Mouse (Mus musculus) adrenal gland, postnatal 4 days (tissue): ENCODE measurements at regions not wholly inside any gene's neighbourhood (a gene's known extent, or its start where the extent isn't known, plus 50 kb on each side); places are given as distances from the start of the nearest gene placed in this dataset.
A peak's percentile ranks its signal among the peaks of the same experiment; 100 is the strongest.

ENCODE experiments used
- DNase-seq, 2 experiments: peaks; one replicate each; pipeline ENCODE4 v3.0.0; 2021 to 2022; ENCODE audit warnings: low spot score in 2 of 2, mixed read lengths in 2 of 2

GRCm38 (mm10) chr17:87501098-87501497 is 54.4 kb upstream of the Calm2 start:
- DNase-seq: no peak

DNA sequence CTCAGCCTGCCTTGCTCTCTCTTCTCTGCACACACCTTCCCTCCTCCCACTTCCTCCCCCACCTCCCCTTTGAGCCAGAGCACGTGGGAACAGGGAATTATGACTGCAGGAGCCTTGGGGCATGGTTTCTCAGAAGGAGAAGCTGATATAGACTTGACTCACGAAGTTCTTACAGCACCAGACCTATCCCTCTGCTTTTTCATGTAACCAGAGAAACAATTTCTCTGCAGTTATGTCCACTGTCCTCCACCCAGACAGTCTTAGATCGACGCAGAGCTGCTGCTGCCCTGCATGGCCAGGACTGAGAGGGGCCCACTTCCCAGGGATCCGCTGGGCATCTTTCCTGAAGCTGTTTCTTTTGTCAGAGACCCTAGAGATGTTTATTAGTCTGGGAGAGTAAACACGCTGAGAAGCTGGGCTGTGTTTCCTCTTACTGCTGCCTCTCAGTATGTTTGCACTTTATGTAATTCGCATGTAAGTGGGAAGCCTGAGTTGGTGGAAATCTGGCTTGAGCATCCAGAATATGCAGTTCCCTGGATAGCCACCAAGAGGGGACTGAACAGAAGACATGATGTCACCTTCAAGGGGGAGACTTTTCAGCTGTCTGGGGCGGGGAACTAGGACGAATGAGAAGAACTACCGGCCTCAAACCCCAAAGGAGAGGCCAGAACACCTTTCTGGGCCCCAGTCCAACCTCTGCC is 55.1 kb upstream of the Calm2 start:
- no peak for DNase-seq

DNA sequence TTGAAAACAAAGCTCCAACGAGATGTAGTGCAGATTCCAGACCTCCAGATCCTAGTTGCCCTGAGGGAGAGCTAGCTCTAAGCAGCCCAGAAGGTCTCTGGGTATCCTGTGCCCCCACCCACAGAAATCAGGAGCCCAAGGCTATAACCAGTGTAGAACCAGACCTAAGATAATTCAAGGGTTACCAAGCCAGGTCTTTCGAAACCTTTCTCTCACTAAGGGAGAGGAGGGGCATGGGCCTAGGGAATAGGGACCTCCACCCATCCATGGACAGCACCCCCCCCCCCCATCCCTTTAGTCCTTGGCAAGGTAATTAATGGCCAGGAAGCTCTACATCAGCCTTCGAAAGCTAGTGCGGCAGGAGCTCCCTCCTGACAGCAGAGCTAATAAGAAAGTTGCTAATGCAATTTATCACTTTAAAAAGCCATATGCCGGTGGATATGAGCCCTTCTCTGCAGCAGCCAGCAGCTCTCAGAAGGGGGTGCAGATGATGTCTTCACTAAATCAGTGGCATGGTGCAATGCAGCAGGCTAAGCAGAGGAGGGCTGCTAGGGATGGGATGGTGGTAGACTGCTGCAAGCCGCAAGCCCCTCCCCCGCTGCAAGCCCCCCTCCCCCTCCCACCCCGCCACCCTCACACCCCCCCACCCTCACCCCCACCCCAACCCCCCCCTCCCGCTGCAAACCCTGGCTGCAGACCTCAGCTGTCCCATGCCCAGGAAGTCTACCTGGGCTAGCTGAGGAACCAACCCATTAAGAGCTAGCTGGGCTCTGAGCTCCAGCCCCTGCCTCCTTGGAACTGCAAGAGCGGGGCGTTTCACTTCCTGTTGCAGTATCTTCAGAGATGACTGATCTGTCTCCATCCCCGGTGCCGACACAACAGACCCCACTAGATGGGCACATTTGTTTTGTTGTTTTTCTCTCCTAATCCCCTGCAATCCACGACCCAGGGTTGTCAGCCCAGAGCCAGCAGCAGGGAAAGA is 55.9 kb upstream of the Calm2 start:
- no peak for DNase-seq

GRCm38 (mm10) chr17:87503491-87503890 is 56.8 kb upstream of the Calm2 start:
- DNase-seq: no peak

DNA sequence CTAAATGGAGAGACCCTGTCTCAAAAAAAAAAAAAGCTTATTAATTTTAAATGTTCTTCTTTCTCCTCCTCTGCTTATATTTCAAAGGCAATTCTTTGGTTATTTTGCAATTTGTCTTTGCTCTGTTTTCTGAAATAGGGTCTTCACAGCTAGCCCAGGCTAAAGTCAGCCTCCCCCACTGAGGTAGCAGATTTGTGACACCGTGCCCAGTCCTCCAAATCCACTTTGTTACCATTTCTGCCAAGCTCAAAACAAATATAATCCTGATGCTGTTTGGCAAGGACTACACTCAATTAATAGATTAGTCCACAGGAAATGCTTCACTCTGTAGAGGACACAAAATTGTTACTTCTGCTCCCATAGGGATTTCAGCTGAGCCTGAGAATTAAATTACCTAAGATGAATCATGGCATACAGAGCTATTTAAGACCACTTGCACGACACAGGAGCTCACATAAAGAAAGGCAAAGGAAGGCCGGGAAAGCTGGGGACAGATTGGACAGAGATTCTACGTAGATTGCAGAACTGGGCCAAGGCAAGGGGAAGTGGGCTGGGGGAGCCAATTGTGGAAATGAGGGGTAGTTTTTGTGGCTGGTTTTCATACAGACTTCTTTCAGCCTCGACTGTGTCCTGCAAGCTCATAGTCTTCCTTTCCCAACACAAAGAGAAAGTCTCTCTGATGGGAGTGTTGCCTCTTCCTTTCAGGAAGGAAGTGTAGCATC is 58.4 kb upstream of the Calm2 start:
- no peak for DNase-seq

DNA sequence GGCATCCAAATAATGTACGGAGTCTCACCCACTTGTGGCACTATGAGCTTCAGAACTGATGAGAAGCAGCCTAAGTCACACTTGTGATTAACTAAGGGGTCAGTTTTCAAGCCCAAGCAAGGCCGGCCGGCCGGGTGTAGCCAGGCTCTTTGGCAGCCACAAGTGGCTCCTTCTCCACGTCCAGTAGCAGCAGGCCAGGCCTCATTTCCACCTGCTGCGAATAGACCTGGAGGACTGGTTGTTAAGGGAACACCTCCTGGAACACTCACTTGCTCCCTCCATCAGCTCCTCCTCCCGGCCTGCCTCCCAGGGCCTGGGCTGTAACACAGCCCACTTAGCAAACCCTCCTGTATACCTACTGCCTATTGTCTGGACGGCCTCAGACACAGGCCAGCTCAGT is 61.1 kb upstream of the Calm2 start:
- DNase-seq: no peak

DNA sequence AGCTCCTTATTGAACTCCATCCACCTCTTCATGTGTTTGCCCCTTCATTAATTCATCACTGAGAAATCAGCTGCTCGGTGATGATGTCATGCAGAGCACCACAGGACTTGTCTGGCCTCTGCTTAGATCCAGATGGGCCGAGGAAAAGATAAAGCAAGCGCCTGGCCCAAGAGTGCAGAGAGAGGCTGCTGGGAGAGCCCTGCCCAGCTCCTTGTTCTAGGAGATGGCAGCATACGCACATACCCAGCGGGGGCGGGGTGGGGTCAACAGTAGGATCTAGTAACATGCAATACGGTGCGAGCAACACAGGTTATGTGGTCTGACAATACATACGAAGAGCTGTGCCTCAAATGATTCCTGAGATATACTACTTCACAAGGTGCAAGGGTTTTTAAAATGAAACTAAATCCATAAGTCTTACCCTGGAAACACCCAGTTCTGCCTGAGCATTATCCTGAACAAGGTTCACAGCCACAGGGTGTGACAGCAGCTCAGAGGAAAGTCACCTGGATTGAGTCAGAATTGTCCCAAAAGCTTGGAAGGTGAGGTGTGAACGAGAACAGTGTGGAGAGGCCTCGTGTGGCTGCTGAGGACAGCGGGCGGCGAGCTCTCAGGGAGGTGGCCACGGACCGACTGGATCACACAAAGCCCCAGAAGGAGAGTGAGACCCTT is 62.0 kb upstream of the Calm2 start:
- no peak for DNase-seq

- DNase-seq: no peak
Observed at GRCm38 (mm10) chr17:87512000-87512611, 65.4 kb upstream of the Calm2 start.

DNA sequence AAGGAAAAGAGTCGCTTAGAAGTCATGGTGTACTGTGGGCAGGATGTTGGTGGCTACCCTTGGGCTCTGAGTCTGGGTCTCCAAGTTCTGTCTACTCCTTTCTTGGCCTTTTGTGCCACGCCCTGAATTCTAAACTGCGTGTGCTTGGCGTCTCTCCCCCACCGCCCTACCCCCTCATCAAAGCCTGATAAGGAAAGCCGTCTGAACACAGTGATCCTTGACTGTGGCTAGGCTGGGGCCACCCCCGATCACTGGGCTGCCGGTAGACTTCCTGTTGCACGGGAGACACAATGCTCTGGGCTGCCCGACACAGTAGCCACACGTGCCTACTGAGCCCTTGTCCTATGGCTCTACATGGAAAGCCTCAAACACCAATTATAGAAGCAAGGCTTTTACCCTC is 67.1 kb upstream of the Calm2 start:
- DNase-seq: no peak

DNA sequence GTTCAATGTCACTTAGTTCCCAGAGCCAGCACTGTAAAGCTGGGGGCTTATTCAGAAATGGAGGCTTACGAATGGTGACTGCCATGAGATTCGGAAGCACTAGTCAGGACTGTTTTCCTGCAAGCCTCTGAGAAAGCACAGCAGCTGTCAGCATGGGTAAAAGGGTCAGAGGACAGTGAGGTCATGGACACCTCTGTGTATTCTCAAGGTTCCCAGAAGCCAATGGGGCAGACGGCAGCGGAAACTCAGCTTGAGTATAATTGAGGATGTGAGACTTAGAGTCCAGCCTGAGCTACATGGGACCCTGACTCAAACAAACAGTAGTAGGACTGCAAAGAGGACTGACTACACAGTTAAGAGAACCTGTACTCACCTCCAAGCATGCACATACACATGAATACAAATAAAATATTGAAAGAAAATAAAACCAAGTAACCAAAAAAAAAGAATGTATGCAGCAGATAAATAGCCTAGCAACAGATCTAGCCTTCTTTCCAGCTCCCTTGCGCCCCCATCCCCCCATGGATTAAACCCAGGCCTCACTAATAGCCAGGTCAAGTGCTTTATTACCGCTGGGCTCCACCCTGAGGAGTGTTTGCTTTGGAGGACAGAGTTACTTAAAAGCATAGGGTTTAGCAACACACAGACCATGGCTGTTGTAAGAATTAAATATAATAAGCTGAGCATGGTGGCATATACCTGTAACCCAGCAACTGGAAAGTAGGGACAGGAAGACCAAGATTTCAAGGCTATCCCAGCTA is 67.8 kb upstream of the Calm2 start:
- no peak for DNase-seq

DNA sequence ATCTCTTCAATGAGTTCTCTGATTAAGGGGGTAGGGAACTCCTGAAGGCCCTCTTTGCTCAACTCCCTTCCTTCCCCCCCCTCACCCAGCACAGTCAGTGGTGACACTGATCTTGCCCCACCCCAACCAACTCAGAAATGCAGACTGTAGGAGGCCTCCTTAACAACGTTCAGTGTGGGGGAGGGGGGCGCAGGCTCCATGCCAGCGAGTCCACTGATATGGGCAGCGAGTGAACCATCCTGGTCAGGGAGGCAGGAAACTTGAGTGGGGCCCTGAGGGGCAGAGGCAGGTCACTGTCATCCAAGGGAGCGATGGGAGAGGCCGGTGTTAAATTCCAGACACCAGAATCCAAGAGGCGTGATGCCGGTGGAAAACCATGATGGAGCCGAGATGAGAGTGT is 70.5 kb upstream of the Calm2 start:
- no peak for DNase-seq

DNA sequence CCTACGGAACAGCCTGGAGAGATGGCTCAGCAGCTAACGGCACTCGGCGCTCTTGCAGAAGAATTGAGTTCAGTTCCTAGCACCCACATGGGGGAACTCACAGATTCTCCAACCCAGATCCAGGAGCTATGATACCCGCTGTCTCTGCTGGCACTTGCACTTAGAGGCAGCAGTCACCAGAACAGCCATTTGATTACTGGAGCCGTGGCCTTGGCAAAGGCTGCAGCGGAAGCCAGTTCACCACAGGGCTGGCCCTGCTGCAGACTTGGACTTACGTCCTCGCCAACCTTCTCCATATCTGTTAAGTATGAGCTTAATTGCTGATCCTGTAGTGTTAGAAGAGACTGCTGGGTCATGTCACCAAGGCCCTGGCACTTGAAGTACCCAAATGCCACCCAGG is 72.7 kb upstream of the Calm2 start:
- no peak for DNase-seq

- DNase-seq: no peak
Observed at GRCm38 (mm10) chr17:87520841-87521240, 74.1 kb upstream of the Calm2 start.

DNA sequence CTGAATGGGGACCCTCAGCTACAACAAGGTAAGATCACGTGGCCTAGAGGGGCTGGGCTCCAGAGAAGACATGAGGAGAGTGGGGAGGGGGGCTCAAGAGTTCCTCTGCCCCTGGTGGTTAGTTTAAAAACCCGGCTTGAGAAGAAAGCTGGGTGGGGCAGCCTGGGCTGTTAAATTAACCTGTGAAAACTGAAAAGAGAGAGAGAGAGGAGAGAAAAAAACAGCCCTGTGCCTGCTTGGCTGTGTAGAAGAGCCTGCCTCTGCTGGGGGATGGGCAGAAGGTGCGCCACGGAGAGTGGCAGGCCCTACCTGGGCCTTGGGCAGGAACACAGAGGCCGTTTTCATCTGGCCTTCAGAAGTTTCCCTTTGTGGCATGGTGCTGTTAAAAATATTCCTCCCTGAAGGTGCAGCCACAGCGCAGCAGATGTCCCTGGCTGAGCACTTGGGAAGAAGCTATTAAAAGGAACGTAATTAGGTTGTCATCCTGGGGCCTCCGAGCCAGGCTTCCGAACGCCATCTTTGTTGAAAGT is 75.0 kb upstream of the Calm2 start:
- no peak for DNase-seq

GRCm38 (mm10) chr17:87522500-87523091 is 75.9 kb upstream of the Calm2 start:
- no peak for DNase-seq

- DNase-seq: no peak
Observed at GRCm38 (mm10) chr17:87523643-87524042, 76.9 kb upstream of the Calm2 start.

- no peak for DNase-seq
Observed at GRCm38 (mm10) chr17:87527174-87527573, 80.4 kb upstream of the Calm2 start.

GRCm38 (mm10) chr17:87530162-87530817 is 83.6 kb upstream of the Calm2 start:
- DNase-seq: peak; percentile 79 to 84
